Mouse (Mus musculus) limb, embryonic 10.5 days (tissue): Measurements from ENCODE around the gene Pole4. TPM values are rescaled to one million over a fixed set of nuclear protein-coding genes. Genes with fewer than 3 reads are reported as not detected.
A peak's percentile ranks its signal among the peaks of the same experiment; 100 is the strongest.
"Not testable (repeated sequence)": the region's sequence is repeated elsewhere in the genome, so short reads cannot be mapped to it uniquely, and the experiment has no call there.

Experiments used
- DNase-seq: peaks from one replicate; pipeline ENCODE4 v3.0.0-alpha.2; 2017; ENCODE audit warnings: low spot score
- H3K27ac ChIP-seq: fragments of 300-500 bp; sonication (generic); 2 replicates; pipeline ENCODE4 v1.5.1; 2016; ENCODE audit warnings: mild to moderate bottlenecking
- H3K27me3 ChIP-seq: fragments of 300-500 bp; sonication (generic); 2 replicates; pipeline ENCODE4 v1.6.1; 2016; ENCODE audit warnings: low read depth, mild to moderate bottlenecking; ENCODE audit not compliant: poor library complexity, severe bottlenecking
- H3K36me3 ChIP-seq: fragments of 300-500 bp; sonication (generic); 2 replicates; pipeline ENCODE4 v1.6.1; 2016; ENCODE audit warnings: mild to moderate bottlenecking, moderate library complexity
- H3K4me1 ChIP-seq: fragments of 300-500 bp; sonication (generic); 2 replicates; pipeline ENCODE4 v1.6.1; 2016
- H3K4me3 ChIP-seq: fragments of 300-500 bp; sonication (generic); 2 replicates; pipeline ENCODE4 v1.5.1; 2016; ENCODE audit warnings: mild to moderate bottlenecking, moderate library complexity
- H3K9me3 ChIP-seq: fragments of 300-500 bp; sonication (generic); replicated peaks from 2 replicates; pipeline ENCODE4 v1.6.1; 2016; ENCODE audit warnings: mild to moderate bottlenecking
- WGBS: fragments of 180-500 bp; shearing (Covaris S2); methylation state at CpG from one replicate; pipeline ENCODE4 v1.1.7; 2016; 5-methylcytosine and 5-hydroxymethylcytosine counted together
- polyA plus RNA-seq: library from polyadenylated mRNA; unstranded; fragments of >200 nt; fragmentation: Nextera tagmentation; extraction: Ambion mirVana; gene quantifications from 2 replicates; pipeline ENCODE4 v1.2.1, GENCODE M21; 2016

The Pole4 gene
- polyA plus RNA-seq, 1 experiment from 2014 or later = 92.5 TPM

- peaks cover 41% of the 10 kb centered on the region for H3K36me3 ChIP-seq
- no peaks in the 10 kb centered on the region for H3K27me3 ChIP-seq
Observed at GRCm38 (mm10) chr6:82649096-82649495, 56.1 kb downstream of the Pole4 start.

GRCm38 (mm10) chr6:82647940-82648655 is 57.1 kb downstream of the Pole4 start:
- no peaks in the 10 kb centered on the region for H3K27me3 ChIP-seq
- 97% methylated on average over 1 of the region's 1 CpGs for WGBS
- H3K4me1 ChIP-seq = 0 out of 2 replicates have a peak, but pooled peaks cover 8% of the 10 kb centered on the region
- no peak overlapping the region for H3K4me3 ChIP-seq
- no peak overlapping the region for H3K27ac ChIP-seq
- peaks cover 41% of the 10 kb centered on the region for H3K36me3 ChIP-seq
- no peaks in the 10 kb centered on the region for H3K9me3 ChIP-seq
- no peak for DNase-seq

More at GRCm38 (mm10) chr6:82649096-82649495, 56.1 kb downstream of the Pole4 start:
- no peak for DNase-seq
- Histone ChIP-seq H3K27ac (no peak overlapping the region), H3K4me3 (no peak overlapping the region), H3K4me1 (0 out of 2 replicates have a peak, but pooled peaks cover 8% of the 10 kb centered on the region), H3K9me3 (no peaks in the 10 kb centered on the region)
- WGBS = 85% methylated on average over 2 of the region's 2 CpGs

- H3K36me3 ChIP-seq = peaks cover 41% of the 10 kb centered on the region
- H3K4me3 ChIP-seq = no peak overlapping the region
- 89% methylated on average over 1 of the region's 1 CpGs for WGBS
- no peak for DNase-seq
- H3K27ac ChIP-seq = no peak overlapping the region
- H3K9me3 ChIP-seq = no peaks in the 10 kb centered on the region
- H3K4me1 ChIP-seq = 0 out of 2 replicates have a peak, but pooled peaks cover 1% of the 10 kb centered on the region
- no peaks in the 10 kb centered on the region for H3K27me3 ChIP-seq
Observed at GRCm38 (mm10) chr6:82647001-82647400, 58.2 kb downstream of the Pole4 start.

- 91% methylated on average over 4 of the region's 4 CpGs for WGBS
- H3K27me3 ChIP-seq = no peaks in the 10 kb centered on the region
- H3K4me3 ChIP-seq = no peak overlapping the region
- H3K4me1 ChIP-seq = no peaks in the 10 kb centered on the region
- no peaks in the 10 kb centered on the region for H3K9me3 ChIP-seq
- no peak overlapping the region for H3K27ac ChIP-seq
- no peaks in the 10 kb centered on the region for H3K36me3 ChIP-seq
- no peak for DNase-seq
Observed at GRCm38 (mm10) chr6:82640046-82640445, 65.1 kb downstream of the Pole4 start.

GRCm38 (mm10) chr6:82625331-82625730 is 79.8 kb downstream of the Pole4 start:
- H3K27ac ChIP-seq, DNase-seq: not testable (repeated sequence)

GRCm38 (mm10) chr6:82613201-82613600 is 92.0 kb downstream of the Pole4 start:
- WGBS = 74% methylated on average over 4 of the region's 4 CpGs
- H3K4me1 ChIP-seq = no peaks in the 10 kb centered on the region; the same call in 1 of the 2 replicates
- no peak overlapping the region for H3K27ac ChIP-seq
- no peaks in the 10 kb centered on the region for H3K36me3 ChIP-seq
- H3K9me3 ChIP-seq = no peaks in the 10 kb centered on the region
- H3K4me3 ChIP-seq = no peak overlapping the region
- DNase-seq = no peak
- H3K27me3 ChIP-seq = no peaks in the 10 kb centered on the region

More at GRCm38 (mm10) chr6:82625331-82625730, 79.8 kb downstream of the Pole4 start:
- not testable (repeated sequence) for H3K4me3 ChIP-seq, H3K27me3 ChIP-seq, H3K4me1 ChIP-seq, H3K36me3 ChIP-seq, H3K9me3 ChIP-seq
- 96% methylated on average over 7 of the region's 8 CpGs for WGBS

GRCm38 (mm10) chr6:82611049-82611448 is 94.1 kb downstream of the Pole4 start:
- WGBS = 83% methylated on average over 9 of the region's 9 CpGs
- H3K9me3 ChIP-seq = no peaks in the 10 kb centered on the region
- no peak for DNase-seq
- H3K36me3 ChIP-seq = no peaks in the 10 kb centered on the region
- H3K27ac ChIP-seq = no peak overlapping the region
- H3K4me3 ChIP-seq = no peak overlapping the region
- H3K27me3 ChIP-seq = no peaks in the 10 kb centered on the region
- H3K4me1 ChIP-seq = no peaks in the 10 kb centered on the region; the same call in 1 of the 2 replicates

GRCm38 (mm10) chr6:82609339-82609926 is 95.7 kb downstream of the Pole4 start:
- Histone ChIP-seq H3K36me3 (no peaks in the 10 kb centered on the region), H3K9me3 (no peaks in the 10 kb centered on the region), H3K4me3 (no peak overlapping the region), H3K27ac (no peak overlapping the region), H3K4me1 (no peaks in the 10 kb centered on the region; the same call in none of the 2 replicates), H3K27me3 (no peaks in the 10 kb centered on the region)
- DNase-seq = no peak
- 90% methylated on average over 7 of the region's 7 CpGs for WGBS

GRCm38 (mm10) chr6:82608756-82609155 is 96.4 kb downstream of the Pole4 start:
- 97% methylated on average over 4 of the region's 4 CpGs for WGBS
- Histone ChIP-seq H3K4me1 (no peaks in the 10 kb centered on the region; the same call in none of the 2 replicates), H3K27ac (no peak overlapping the region), H3K9me3 (no peaks in the 10 kb centered on the region), H3K4me3 (no peak overlapping the region), H3K27me3 (no peaks in the 10 kb centered on the region), H3K36me3 (no peaks in the 10 kb centered on the region)
- DNase-seq = no peak

- Histone ChIP-seq H3K4me1 (no peaks in the 10 kb centered on the region; the same call in 1 of the 2 replicates), H3K4me3 (no peak overlapping the region), H3K27me3 (no peaks in the 10 kb centered on the region), H3K36me3 (no peaks in the 10 kb centered on the region), H3K27ac (no peak overlapping the region), H3K9me3 (no peaks in the 10 kb centered on the region)
- DNase-seq = no peak
- 76% methylated on average over 8 of the region's 8 CpGs for WGBS
Observed at GRCm38 (mm10) chr6:82604791-82605190, 100.4 kb downstream of the Pole4 start.

- peak; percentile 42 for DNase-seq
- Histone ChIP-seq H3K4me1 (no peaks in the 10 kb centered on the region; the same call in 1 of the 2 replicates), H3K27me3 (no peaks in the 10 kb centered on the region), H3K36me3 (no peaks in the 10 kb centered on the region), H3K4me3 (no peak overlapping the region), H3K9me3 (no peaks in the 10 kb centered on the region), H3K27ac (no peak overlapping the region)
- WGBS = 54% methylated on average over 2 of the region's 2 CpGs
Observed at GRCm38 (mm10) chr6:82603665-82604064, 101.5 kb downstream of the Pole4 start.

GRCm38 (mm10) chr6:82603228-82603627 is 101.9 kb downstream of the Pole4 start:
- H3K27me3 ChIP-seq = no peaks in the 10 kb centered on the region
- no peak overlapping the region for H3K4me3 ChIP-seq
- no peaks in the 10 kb centered on the region; the same call in 1 of the 2 replicates for H3K4me1 ChIP-seq
- no peak for DNase-seq
- no peak overlapping the region for H3K27ac ChIP-seq
- WGBS = 91% methylated on average over 9 of the region's 9 CpGs
- H3K9me3 ChIP-seq = no peaks in the 10 kb centered on the region
- H3K36me3 ChIP-seq = no peaks in the 10 kb centered on the region

- Histone ChIP-seq H3K27me3 (no peaks in the 10 kb centered on the region), H3K4me3 (no peak overlapping the region), H3K4me1 (0 out of 2 replicates have a peak, but pooled peaks cover 3% of the 10 kb centered on the region), H3K36me3 (no peaks in the 10 kb centered on the region), H3K27ac (no peak overlapping the region), H3K9me3 (no peaks in the 10 kb centered on the region)
- no peak for DNase-seq
- 78% methylated on average over 8 of the region's 8 CpGs for WGBS
Observed at GRCm38 (mm10) chr6:82595461-82596090, 109.6 kb downstream of the Pole4 start.
